Mouse (Mus musculus) E14TG2a.4 (cell line): ENCODE results near the gene Iqcj.

ENCODE experiments used
- H3K27me3 ChIP-seq: 2 replicates; pipeline ENCODE4 v1.6.1; 2014; ENCODE audit warnings: low read length, control low read depth; ENCODE audit not compliant: insufficient read depth
- H3K36me3 ChIP-seq: 2 replicates; pipeline ENCODE4 v1.6.1; 2014; ENCODE audit warnings: low read length, control low read depth; ENCODE audit not compliant: insufficient read depth
- H3K4me1 ChIP-seq: replicated peaks from 2 replicates; pipeline ENCODE4 v1.6.1; 2014; ENCODE audit warnings: low read depth, low read length, control low read depth
- H3K4me3 ChIP-seq: replicated peaks from 2 replicates; pipeline ENCODE4 v1.5.1; 2014; ENCODE audit warnings: mild to moderate bottlenecking, low read length
- H3K9me3 ChIP-seq: 2 replicates; pipeline ENCODE4 v1.6.1; 2014; ENCODE audit warnings: low read length, control low read depth
- CTCF ChIP-seq: conservative IDR thresholded peaks from 2 replicates; pipeline ENCODE4 v1.5.1; 2014; ENCODE audit warnings: low read length
- NANOG ChIP-seq: IDR thresholded peaks from 2 replicates; pipeline ENCODE4 v1.6.1; 2014; ENCODE audit warnings: borderline replicate concordance, low read length, mixed read lengths
- POU5F1 ChIP-seq: IDR thresholded peaks from 2 replicates; pipeline ENCODE4 v1.6.1; 2014; ENCODE audit warnings: low read length, borderline replicate concordance

The Iqcj gene

DNA sequence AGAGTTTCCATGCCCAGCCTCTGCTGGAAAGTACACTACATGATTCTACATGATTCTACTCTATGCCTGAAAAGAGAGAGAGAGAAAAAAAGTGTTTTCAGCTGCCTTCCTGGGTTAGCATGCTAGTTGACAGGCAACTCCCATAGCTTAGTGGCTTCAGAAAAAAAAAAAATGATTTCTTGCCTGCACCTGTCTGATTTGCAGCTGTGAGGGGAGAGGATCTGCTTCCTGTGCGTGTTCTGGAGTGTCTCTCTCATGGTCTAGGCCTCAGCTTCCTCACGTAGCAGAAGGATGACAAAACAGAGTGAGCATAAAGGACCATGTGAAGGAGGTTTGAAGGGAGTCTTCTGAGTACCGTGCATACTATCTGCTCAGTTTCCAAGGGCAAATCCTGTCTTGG lies 39.9 kb downstream of the Iqcj start:
- H3K4me1 ChIP-seq = no peaks in the 10 kb centered on the region
- no peak overlapping the region for H3K4me3 ChIP-seq
- TF ChIP-seq POU5F1 (no peak), CTCF (no peak), NANOG (no peak)
- H3K9me3 ChIP-seq = no peaks in the 10 kb centered on the region
- no peaks in the 10 kb centered on the region for H3K27me3 ChIP-seq
- H3K36me3 ChIP-seq = no peaks in the 10 kb centered on the region

DNA sequence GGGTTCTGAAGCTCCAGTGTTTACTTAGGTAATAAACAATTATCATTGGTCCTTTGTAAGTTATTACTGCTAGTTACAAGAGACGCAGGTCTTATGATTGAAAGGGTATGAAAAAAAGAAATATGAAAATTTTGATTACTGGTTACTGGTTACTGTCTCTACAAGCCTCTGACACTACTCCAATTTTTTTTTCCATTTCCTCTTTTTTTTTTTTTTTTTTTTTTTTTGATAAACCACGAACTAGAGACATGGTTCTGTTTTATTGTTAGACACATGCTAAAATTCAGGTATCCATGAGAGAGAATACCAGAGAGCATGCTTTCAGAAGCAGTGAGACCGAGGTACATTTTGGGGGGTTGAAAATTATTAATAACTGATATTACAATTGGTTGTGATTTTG lies 43.8 kb downstream of the Iqcj start:
- H3K4me1 ChIP-seq = no peaks in the 10 kb centered on the region
- H3K9me3 ChIP-seq = no peaks in the 10 kb centered on the region
- no peaks in the 10 kb centered on the region for H3K27me3 ChIP-seq
- H3K4me3 ChIP-seq = no peak overlapping the region
- H3K36me3 ChIP-seq = no peaks in the 10 kb centered on the region
- TF ChIP-seq NANOG (no peak), CTCF (no peak), POU5F1 (no peak)

DNA sequence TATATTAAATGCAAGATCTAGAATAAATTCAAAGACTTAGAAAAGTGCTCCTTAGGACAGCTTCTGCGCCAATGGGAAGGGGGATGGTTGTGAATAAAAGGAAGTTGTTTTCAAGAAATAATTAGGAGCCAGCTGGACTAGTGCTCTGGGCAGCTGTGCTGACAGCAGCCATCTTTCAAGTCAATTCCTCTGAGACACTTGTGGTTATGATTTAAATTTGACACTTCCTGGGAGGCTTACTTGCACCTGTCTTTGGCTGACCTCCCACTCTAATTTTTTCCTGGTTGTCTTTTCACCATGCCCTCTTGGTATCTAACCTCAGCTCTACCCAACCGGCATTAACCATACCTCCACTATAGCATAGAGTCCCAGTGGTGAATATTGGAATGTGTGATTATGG lies 55.0 kb downstream of the Iqcj start:
- Histone ChIP-seq H3K9me3 (no peaks in the 10 kb centered on the region), H3K4me3 (no peak overlapping the region), H3K36me3 (no peaks in the 10 kb centered on the region), H3K27me3 (no peaks in the 10 kb centered on the region), H3K4me1 (no peaks in the 10 kb centered on the region)
- no peak for TF ChIP-seq POU5F1
- no peak for TF ChIP-seq NANOG
- no peak for TF ChIP-seq CTCF

DNA sequence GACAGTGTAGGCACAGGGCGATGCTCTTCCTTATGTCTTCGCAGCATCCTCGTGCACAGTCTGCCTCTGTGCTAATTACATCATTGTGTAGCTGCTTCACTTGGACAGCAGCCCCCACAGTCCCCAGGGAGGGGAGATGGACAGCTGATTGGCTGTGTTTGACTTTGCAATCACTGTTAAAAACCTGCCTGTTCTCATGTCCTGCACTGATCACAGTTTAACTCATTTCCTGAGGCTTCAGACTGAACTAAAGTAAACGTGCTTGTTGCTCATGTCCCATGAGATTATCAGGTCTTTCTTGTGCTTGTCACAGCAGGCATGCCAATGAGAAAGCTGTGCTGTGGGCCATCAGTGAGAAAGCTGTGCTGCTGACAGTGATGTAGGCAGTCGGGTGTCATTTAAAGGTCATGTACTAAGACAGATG lies 60.5 kb downstream of the Iqcj start:
- Histone ChIP-seq H3K4me3 (no peak overlapping the region), H3K9me3 (no peaks in the 10 kb centered on the region)
- TF ChIP-seq POU5F1 (no peak), CTCF (no peak), NANOG (no peak)

DNA sequence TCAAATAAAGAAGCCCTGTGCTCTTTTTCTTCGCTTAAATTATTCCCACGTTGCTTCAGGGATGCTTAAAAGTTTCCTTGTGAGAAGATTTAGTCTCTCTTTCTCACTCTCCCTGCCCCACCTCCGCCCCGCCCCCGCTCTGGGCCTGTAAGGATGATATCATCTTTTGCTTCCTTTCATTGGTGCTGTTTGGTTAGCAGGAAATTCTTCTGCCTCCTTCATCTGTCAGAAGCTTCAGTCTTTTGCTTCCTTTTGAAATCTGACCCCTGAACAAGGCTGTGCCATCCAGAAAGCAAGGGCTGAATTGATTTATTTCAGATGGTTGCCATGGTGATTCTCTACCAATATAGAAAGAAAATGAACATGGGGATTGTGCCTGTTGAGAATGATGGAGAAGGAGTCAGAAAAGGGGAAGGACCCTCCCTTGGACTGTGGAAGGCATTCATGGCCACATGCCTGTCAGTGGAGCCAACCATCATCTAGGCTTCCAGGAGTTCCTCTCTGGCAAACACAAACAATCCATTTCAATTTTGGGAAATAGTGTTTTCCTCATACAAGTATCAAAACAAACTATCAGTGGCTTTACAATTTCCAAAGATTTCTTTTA lies 62.5 kb downstream of the Iqcj start:
- Histone ChIP-seq H3K4me1 (no peaks in the 10 kb centered on the region), H3K9me3 (no peaks in the 10 kb centered on the region)
- TF ChIP-seq CTCF (no peak), POU5F1 (no peak), NANOG (no peak)

More for the DNA sequence above, 60.5 kb downstream of the Iqcj start:
- no peaks in the 10 kb centered on the region for H3K27me3 ChIP-seq
- H3K4me1 ChIP-seq = no peaks in the 10 kb centered on the region
- no peaks in the 10 kb centered on the region for H3K36me3 ChIP-seq

DNA sequence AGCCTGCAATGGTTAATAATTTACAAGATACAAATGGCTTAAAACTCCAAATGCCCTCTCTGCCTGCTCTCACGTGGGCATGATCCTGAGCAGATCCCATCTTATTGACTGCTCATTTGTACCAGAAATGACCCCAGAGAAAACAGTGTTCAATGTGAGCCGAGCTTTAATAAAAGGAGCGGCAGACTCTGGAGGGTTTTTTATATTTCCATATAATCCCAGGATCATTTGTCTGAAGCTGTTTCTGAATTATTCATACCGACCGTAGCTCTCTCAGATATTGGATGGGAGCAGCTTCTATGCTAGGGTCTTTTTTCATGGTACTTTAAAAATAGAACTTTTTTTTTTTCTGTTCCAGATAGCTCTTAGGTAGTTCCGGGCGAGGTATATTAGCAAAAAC lies 67.7 kb downstream of the Iqcj start:
- no peaks in the 10 kb centered on the region for H3K27me3 ChIP-seq
- TF ChIP-seq CTCF = no peak
- no peak for TF ChIP-seq POU5F1
- no peak for TF ChIP-seq NANOG
- H3K4me3 ChIP-seq = no peak overlapping the region

More for the DNA sequence above, 62.5 kb downstream of the Iqcj start:
- Histone ChIP-seq H3K36me3 (no peaks in the 10 kb centered on the region), H3K4me3 (no peak overlapping the region), H3K27me3 (no peaks in the 10 kb centered on the region)

DNA sequence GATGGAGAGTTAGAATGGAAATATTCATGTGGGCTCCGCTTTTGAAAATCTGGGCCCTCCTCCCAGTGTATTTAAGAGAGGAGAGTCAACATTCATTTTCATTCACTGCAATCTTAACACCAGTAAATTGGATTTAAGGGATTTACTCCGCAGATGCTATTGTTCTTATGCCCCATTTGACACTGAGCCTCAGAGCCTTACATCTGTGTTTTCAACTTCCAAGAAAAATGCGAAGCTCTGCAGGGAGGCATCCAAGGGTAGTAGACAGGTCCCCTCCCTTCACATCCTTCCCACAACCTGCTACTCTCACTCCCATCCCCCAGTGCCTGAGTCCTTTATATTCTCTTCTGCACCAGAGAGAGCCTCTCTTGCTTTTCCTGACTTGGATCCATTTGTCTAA lies 68.1 kb downstream of the Iqcj start:
- Histone ChIP-seq H3K9me3 (no peaks in the 10 kb centered on the region), H3K36me3 (no peaks in the 10 kb centered on the region), H3K4me1 (no peaks in the 10 kb centered on the region), H3K4me3 (no peak overlapping the region), H3K27me3 (no peaks in the 10 kb centered on the region)
- TF ChIP-seq CTCF (no peak), POU5F1 (no peak), NANOG (no peak)

More for the DNA sequence above, 67.7 kb downstream of the Iqcj start:
- Histone ChIP-seq H3K9me3 (no peaks in the 10 kb centered on the region), H3K4me1 (no peaks in the 10 kb centered on the region), H3K36me3 (no peaks in the 10 kb centered on the region)

DNA sequence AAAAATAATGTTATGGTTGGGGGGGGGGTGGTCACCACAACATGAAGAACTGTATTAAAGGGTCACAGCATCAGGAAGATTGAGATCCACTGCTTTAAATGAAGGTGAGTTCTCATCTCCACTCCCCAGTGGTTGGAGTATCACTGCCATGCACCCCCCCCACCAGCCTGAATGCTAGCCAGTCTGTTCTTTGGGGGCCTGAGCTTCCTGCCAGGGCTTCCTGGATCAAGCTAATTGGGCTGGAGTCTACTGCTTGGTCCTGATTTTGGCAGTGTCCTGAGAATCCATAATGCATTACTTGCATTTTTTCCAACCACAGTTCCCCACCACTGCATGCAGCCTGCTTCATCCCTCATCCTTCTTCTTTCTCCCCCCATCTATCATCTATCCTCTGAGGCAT lies 68.7 kb downstream of the Iqcj start:
- no peak overlapping the region for H3K4me3 ChIP-seq
- no peaks in the 10 kb centered on the region for H3K9me3 ChIP-seq
- H3K36me3 ChIP-seq = no peaks in the 10 kb centered on the region
- H3K27me3 ChIP-seq = no peaks in the 10 kb centered on the region
- H3K4me1 ChIP-seq = no peaks in the 10 kb centered on the region
- TF ChIP-seq CTCF = no peak

DNA sequence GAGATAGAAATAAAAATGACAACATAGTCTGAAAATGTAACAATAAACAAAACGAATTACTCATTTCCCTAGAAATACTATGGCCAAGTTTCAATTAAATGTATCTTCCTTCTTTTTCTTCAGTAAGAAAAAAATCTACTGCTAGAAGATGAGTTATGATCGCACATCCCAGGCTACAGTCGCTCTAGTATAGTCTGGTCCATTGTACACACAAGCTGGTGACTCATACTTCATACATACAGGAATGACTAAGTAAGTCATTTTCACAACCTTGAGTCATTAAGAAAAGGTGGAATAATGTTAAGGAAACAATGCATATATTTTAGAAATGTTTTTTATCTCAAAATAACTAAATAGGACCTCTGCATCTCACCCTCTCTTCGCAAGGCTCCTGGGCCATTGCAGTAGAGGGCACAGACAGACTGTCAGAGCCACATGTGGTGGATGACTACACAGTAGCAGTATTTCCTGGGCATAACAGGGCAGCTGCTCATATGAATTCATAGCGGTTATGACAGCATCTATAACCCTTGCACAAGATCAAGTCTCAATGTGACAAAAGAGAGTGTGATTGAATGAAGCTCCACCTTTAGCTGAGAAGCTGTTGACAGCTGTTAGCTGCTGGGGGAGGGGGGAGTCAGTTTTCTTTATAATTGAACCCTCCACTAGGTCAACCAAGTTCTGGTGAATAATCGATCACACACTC lies 70.1 kb downstream of the Iqcj start:
- no peak for TF ChIP-seq NANOG
- TF ChIP-seq CTCF = no peak
- TF ChIP-seq POU5F1 = no peak
- H3K36me3 ChIP-seq = no peaks in the 10 kb centered on the region
- H3K27me3 ChIP-seq = no peaks in the 10 kb centered on the region
- no peak overlapping the region for H3K4me3 ChIP-seq
- H3K4me1 ChIP-seq = no peaks in the 10 kb centered on the region
- no peaks in the 10 kb centered on the region for H3K9me3 ChIP-seq
